Mouse (Mus musculus) ovary, adult 18-20 months (tissue): ENCODE data around the gene Slc4a1.
"Not testable (repeated sequence)": the region's sequence is repeated elsewhere in the genome, so short reads cannot be mapped to it uniquely, and the experiment has no call there.

Experiments
- DNase-seq: peaks from one replicate; pipeline ENCODE4 v3.0.0; 2022; ENCODE audit warnings: low spot score, mixed read lengths

The Slc4a1 gene

DNA sequence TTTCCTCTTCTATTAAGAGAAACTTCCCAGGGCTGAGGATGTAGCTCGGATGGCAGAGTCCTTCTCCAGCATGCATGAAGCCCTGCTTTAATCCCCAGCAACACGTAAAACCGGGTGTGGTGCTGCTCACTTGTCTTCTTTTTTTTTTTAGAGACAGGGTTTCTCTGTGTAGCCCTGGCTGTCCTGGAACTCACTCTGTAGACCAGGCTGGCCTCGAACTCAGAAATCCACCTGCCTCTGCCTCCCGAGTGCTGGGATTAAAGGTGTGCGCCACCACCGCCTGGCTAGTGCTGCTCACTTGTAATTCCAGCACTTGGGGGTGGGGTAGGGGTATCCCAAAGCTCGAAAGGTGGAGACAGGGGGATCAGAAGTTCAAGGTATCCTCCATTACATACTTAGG, at the start of gene Slc4a1:
Gene Slc4a1, minus strand, starts transcription at position 101 of the 400 bp plus-strand sequence.
- DNase-seq, result not testable (repeated sequence)

- no peak for DNase-seq
Observed at GRCm38 (mm10) chr11:102415034-102415802, 49.2 kb upstream of the Slc4a1 start.

DNA sequence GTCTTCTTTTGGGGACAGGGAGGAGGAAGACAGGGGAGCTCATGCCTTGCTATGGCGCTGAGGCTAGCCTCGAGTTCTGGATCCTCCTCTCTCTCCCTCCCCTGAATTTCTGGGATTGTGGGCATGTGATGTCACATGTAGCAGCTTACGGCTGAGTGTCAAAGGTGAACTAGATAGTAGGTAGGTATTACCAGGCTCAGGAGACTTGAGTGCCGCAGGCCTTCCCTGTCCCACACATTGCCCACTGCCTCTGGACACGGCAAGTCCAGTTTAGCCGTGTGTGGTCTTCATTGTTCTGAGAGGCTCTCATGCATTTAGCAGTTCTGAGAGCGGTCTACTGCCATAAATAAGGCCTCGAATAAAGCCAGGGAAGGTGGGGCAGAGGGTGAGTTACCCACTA, 47.1 kb upstream of the Slc4a1 start:
- DNase-seq, result peak; percentile 5

DNA sequence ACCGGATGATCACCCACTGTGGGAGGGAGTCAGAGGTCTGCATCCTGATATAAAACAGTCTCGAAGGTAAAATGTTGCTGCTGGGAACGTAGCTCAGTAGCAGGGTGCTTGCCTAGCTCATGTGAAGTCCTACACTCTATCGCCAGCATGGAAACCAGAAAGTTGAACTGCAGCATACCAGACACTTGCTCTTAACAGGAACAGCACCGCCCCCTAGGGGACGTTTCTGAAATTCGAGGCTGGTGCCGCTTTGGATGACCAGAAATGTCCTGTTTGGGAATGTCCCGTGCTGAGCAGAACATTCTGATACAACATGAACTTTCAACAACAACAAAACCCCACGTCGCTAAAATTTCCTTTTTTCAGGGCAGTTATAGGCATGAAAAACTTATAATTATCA, 45.7 kb upstream of the Slc4a1 start:
- peak; percentile 78 for DNase-seq

- DNase-seq, result no peak
Observed at GRCm38 (mm10) chr11:102411061-102411460, 45.1 kb upstream of the Slc4a1 start.

DNA sequence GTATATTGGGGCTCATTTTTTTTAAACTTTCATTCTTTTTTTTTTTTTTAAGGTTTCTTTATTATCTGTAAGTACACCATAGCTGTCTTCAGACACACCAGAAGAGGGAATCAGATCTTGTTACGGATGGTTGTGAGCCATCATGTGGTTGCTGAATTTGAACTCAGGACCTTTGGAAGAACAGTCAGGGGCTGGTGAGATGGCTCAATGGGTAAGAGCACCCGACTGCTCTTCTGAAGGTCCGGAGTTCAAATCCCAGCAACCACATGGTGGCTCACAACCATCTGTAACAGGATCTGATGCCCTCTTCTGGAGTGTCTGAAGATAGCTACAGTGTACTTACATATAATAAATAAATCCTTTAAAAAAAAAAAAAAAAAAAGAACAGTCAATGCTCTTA, 44.3 kb upstream of the Slc4a1 start:
- DNase-seq, result not testable (repeated sequence)

DNA sequence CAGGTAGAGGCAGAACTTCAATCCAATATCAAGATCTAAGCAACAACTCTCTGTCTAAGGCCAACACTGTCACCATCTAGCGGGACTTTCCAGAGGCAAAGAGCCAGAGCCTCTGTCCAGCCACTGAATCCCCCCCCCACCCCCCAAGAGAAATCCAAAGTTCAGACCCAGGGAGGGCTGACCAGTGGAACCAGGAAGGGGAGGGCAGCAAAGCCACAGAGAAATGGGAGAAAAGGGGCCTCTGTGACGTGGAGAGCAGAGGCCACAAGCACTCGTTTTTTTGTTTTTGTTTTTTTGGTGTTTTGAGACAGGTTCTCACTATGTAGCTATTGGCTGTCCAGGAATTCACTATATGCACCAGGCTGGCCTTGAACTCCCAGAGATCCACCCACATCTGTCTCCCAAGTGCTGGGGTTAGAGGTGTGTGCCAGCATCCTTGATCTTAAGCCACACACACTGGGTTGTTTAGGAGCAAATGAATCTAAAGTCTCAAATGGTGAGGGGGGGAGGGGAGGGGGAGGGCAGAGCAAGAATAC, 43.9 kb upstream of the Slc4a1 start:
- DNase-seq, result no peak

DNA sequence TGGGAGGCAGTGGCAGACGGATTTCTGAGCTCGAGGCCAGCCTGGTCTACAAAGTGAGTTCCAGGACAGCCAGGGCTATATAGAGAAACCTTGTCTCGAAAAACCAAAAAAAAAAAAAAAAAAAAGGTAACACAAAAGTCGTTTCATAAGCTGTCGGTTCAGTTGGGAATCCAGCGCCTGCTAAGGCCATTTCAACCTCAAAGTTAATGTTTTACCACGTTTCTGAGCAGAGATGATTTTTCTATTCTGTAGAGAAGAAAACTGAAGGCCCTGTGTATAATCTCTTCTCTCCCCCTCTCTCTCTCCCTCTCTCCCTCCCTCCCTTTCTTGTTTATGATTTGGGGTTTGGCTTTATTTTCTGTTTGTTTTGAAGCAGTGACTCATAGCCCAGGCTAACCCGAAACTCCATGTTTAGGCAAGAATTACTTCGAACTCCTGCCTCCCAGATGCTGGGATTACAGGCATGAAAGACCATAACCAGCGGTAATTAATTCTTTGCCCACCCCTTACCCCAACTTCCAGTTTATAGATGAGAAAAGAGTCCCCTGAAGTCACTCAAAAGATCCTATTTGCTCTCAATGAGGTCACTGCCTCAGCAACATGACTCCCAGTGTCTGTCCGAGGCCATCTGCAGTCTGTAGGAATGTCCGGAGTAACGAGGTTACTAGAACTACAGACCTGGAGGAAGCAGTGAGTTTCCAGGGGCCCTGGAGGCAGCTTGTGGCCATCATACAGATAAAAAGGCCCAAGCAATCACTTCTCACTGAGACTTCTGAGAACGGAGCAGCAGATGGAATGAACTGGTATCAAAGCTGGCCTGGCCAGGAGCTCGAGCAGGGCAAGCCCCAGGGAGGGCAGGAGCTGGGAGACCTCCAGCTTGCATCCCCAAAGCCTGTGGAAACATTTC, 43.1 kb upstream of the Slc4a1 start:
- DNase-seq, result no peak

- peak; percentile 97 for DNase-seq
Observed at GRCm38 (mm10) chr11:102408344-102408876, 42.4 kb upstream of the Slc4a1 start.

DNA sequence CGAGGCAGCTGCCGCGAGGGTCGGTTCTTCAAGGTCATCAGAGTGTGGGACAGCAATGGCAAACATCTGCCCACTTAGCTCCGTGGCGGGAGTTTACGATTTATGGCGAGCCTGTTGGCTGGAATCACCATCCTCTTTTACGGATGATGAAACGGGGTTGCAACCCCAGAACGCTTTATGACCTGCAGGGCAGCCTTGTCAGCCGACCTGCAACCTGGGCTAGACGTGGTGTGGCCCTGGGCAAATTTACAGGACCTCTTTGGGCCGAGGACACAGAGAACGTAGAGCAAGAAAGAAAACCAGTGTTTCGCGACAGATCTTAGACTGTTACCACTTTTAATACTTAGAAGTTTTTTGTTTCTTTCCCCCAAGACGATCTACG, 41.8 kb upstream of the Slc4a1 start, which contains the start of gene Slc25a39:
Gene Slc25a39, minus strand, starts transcription at position 113 of the 382 bp plus-strand sequence.
- no peak for DNase-seq

DNA sequence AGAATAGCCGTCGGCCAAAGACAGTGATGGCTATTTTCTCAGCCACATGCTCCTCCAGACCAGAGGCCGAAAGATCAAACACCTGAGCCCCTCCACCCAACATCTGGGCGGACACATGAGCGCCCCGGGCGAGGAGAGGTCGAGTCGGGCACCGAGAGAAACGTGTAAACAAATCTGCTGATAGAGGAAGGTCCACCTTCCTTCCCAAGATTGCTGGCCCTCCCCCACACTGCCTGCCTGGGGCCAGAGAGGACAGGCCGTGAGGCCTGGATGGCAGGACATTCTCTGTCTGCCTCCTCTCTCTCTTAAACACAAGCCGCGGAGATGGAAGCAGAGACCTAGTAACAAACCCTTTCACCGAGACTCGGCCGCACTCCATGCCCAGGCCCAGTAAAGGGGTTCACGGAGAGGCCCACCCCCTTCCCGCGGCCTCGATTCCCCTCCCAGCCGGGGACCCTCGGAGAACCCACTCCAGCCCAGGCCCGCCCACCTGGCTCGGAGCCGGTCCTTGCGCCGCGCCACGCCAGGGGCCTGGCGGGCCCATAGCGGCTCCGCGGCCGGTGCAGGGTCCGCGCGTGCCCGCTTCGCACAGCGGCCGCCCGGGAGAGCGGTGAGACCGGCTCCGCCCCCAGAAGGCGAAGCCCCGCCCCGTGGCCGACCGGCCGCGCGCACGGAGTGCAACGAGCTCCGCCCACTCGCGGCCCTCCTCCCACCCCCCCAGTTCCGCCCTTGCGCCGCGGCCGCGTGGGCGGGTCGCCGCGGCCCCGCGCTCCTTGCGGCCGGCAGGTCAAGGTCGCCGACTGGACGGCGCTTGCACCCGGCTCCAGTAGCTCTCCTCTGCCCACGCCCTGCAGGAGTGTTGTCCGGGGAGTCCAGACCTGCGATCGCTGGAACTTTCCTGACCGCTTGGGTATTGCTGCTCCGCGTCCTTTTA, 41.2 kb upstream of the Slc4a1 start:
- peak; percentile 88 for DNase-seq

DNA sequence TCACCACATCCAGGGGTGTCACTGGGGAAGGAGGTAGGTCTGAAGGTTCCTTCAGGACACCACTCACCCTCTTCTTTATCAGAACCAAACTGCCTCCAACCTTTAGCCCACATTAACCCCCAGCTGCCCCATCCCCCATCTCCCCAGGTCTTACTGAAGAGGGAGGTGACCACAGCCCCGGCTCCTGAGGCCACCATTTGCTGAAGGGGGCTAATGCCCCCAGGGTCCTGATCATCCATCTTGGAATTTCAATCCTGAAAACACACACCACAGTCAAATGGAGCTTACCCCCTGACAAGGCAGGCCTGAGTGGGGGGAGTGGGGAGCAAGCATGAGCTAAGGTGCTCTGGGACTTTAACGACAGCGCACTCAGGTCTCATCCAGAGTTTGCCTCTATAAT, 40.4 kb upstream of the Slc4a1 start:
- no peak for DNase-seq

DNA sequence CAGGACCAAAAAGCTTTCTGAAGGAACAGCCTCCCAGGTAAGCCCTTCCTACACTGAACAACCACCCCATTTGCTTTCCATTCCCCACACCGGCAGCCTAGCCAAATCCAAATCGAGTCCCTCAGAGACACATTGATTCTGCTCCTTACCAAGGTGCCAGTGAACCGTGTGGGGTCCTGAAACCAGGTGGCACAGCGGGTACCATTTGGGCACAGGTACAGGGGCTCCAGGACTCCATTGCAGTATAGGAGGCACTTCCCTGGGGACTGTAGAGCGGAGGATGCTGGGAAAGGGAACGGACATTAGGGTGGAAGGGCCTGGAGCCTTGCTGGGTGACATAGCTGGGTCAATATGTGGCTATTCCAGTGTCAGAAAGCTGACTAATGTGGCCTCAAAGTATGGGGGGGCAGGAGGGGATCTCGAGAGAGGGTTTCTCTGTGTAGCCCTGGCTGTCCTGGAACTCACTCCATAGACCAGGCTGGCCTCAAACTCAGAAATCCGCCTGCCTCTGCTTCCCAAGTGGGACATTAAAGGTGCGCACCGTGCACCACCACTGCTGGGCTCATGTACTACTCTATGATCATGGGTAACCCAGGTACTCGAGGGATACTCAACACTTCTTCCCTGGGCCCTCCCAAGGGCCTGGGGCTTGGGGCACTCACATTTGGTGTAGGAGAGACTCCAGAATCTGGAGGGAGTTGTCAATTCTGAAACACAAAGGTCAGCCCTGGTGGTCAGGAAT, 39.7 kb upstream of the Slc4a1 start:
- no peak for DNase-seq

- DNase-seq, result no peak
Observed at GRCm38 (mm10) chr11:102404161-102405010, 38.4 kb upstream of the Slc4a1 start.

- DNase-seq, result no peak
Observed at GRCm38 (mm10) chr11:102403657-102404056, 37.7 kb upstream of the Slc4a1 start.

GRCm38 (mm10) chr11:102401898-102402500, 36.0 kb upstream of the Slc4a1 start:
- DNase-seq, result no peak

GRCm38 (mm10) chr11:102400513-102401084, 34.6 kb upstream of the Slc4a1 start:
- DNase-seq, result no peak

- DNase-seq, result no peak
Observed at GRCm38 (mm10) chr11:102399610-102400072, 33.6 kb upstream of the Slc4a1 start.

DNA sequence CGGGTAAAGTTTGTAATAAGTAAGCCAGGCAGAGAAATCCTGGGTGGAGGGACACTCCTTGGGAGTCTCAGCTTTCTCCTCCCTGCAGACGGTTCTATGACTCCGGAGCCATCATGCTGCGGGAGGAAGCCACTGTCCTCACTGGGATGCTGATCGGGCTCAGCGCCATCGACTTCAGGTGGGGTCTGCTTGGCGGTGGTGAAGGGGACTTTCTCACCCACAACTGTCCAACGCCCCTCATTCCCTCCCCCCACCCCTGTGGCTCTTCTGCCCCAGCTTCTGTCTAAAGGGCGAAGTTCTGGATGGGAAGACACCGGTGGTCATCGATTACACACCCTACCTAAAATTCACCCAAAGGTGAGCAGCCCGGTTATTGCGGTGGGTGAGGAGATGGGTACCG, 33.1 kb upstream of the Slc4a1 start:
- no peak for DNase-seq
